Mouse (Mus musculus) kidney, embryonic 16.5 days (tissue): ENCODE measurements at regions not wholly inside any gene's neighbourhood (a gene's known extent, or its start where the extent isn't known, plus 50 kb on each side); places are given as distances from the start of the nearest gene placed in this dataset.
"Not testable (repeated sequence)": the region's sequence is repeated elsewhere in the genome, so short reads cannot be mapped to it uniquely, and the experiment has no call there.

Experiments used
- ATAC-seq: fragments of 200-750 bp; cut with Nextera tagmentation; 2 replicates; pipeline ENCODE4 v1.8.0; 2017; ENCODE audit warnings: moderate TSS enrichment; ENCODE audit not compliant: low FRiP score, low TSS enrichment
- H3K27ac ChIP-seq: fragments of 300-500 bp; sonication (generic); 2 replicates; pipeline ENCODE4 v1.5.1; 2014; ENCODE audit warnings: low read length
- H3K27me3 ChIP-seq: fragments of 300-500 bp; sonication (generic); 2 replicates; pipeline ENCODE4 v1.6.1; 2014; ENCODE audit warnings: low read length, control low read depth, mixed read lengths; ENCODE audit not compliant: insufficient read depth
- H3K36me3 ChIP-seq: fragments of 300-500 bp; sonication (generic); 2 replicates; pipeline ENCODE4 v1.6.1; 2014; ENCODE audit warnings: low read length, control low read depth, mixed read lengths; ENCODE audit not compliant: insufficient read depth
- H3K4me1 ChIP-seq: fragments of 300-500 bp; sonication (generic); 2 replicates; pipeline ENCODE4 v1.6.1; 2014; ENCODE audit warnings: low read length, control low read depth, mixed read lengths; ENCODE audit not compliant: insufficient read depth
- H3K4me2 ChIP-seq: fragments of 300-500 bp; sonication (generic); replicated peaks from 2 replicates; pipeline ENCODE4 v1.6.1; 2014; ENCODE audit warnings: low read depth, low read length
- H3K4me3 ChIP-seq: fragments of 300-500 bp; sonication (generic); 2 replicates; pipeline ENCODE4 v1.5.1; 2014; ENCODE audit warnings: mild to moderate bottlenecking, low read length
- H3K9ac ChIP-seq: fragments of 300-500 bp; sonication (generic); replicated peaks from 2 replicates; pipeline ENCODE4 v1.6.1; 2014; ENCODE audit warnings: low read length
- H3K9me3 ChIP-seq: fragments of 300-500 bp; sonication (generic); 2 replicates; pipeline ENCODE4 v1.6.1; 2016; ENCODE audit warnings: low read length, control low read depth
- WGBS: fragments of 180-500 bp; shearing (Covaris S2); extraction: QIAGEN DNeasy Blood & Tissue Kit; methylation state at CpG from one replicate; pipeline ENCODE4 v1.1.7; 2014; 5-methylcytosine and 5-hydroxymethylcytosine counted together

DNA sequence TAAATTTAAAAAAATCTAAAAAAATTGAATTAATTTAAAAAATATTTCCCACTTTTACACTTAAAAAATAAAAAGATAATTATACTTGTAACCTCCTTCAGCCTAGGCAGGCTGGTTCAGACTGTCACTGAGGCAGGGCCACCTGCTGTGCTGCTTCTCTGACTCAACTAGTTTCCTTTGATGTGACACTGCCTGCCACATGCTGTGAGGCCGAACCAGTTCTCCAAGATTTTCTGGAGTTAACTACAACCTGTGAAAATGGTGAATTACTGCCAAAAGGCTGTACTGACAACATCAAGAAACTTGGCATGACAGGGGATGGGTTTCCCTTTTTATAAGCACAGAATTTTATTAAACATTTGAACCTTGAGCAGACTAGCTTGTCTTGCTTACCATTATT, 143.6 kb upstream of the Cadps start:
- H3K4me3 ChIP-seq, result no peak overlapping the region
- no peaks in the 10 kb centered on the region for H3K9me3 ChIP-seq
- no peak for ATAC-seq
- H3K9ac ChIP-seq, result no peak overlapping the region
- no peaks in the 10 kb centered on the region for H3K4me1 ChIP-seq
- H3K36me3 ChIP-seq, result no peaks in the 10 kb centered on the region
- H3K27me3 ChIP-seq, result no peaks in the 10 kb centered on the region
- 15% methylated on average over 1 of the region's 1 CpGs for WGBS
- no peak overlapping the region for H3K27ac ChIP-seq
- no peak overlapping the region for H3K4me2 ChIP-seq

DNA sequence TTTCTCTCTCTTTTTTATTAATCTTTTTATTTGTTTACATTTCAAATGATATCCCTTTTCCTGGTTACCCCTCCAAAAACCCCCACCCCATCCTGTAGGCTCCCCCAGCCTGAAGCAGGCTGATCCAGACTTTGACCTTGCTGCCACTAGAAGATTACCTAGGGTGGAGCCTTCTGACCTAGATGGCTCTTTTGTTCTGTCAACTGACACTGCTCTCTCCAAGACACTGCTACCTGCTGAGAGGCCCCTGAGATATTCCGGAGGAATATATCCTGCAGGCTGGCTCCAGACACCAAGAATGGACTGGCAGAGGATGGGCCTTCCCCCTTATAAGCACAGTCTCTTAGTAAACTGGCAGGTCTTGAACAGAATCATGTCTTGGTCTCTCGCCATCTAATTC, 135.0 kb upstream of the Cadps start:
- not testable (repeated sequence) for H3K27ac ChIP-seq, H3K4me2 ChIP-seq, H3K9me3 ChIP-seq, H3K36me3 ChIP-seq, H3K4me1 ChIP-seq, ATAC-seq, H3K9ac ChIP-seq, H3K27me3 ChIP-seq, H3K4me3 ChIP-seq
- WGBS, result 80% methylated on average over 2 of the region's 2 CpGs

DNA sequence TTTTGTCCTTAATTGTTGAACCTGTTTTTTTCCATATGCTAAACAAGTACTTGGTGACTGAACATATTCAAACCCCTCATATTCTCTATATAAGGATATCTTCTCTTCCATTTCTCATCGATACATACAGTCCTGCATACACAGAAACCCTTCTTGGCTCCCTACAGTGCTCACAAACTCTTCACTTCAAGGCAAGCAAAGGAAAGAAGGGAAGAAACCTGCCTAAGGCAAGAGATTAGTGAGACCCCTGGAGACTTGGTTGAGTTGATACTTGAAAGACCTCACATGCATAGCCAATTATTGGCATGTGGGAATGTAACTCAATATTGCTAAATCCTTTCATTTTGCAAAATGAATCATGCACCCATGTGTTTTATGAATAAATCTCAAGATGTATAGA, 128.0 kb upstream of the Cadps start:
- no peak overlapping the region for H3K27ac ChIP-seq
- H3K9me3 ChIP-seq, result no peaks in the 10 kb centered on the region
- H3K4me3 ChIP-seq, result no peak overlapping the region
- no peaks in the 10 kb centered on the region for H3K27me3 ChIP-seq
- no peaks in the 10 kb centered on the region for H3K36me3 ChIP-seq
- ATAC-seq, result no peak
- H3K4me2 ChIP-seq, result no peak overlapping the region
- WGBS, result 88% methylated on average over 1 of the region's 1 CpGs
- H3K4me1 ChIP-seq, result no peaks in the 10 kb centered on the region
- no peak overlapping the region for H3K9ac ChIP-seq

DNA sequence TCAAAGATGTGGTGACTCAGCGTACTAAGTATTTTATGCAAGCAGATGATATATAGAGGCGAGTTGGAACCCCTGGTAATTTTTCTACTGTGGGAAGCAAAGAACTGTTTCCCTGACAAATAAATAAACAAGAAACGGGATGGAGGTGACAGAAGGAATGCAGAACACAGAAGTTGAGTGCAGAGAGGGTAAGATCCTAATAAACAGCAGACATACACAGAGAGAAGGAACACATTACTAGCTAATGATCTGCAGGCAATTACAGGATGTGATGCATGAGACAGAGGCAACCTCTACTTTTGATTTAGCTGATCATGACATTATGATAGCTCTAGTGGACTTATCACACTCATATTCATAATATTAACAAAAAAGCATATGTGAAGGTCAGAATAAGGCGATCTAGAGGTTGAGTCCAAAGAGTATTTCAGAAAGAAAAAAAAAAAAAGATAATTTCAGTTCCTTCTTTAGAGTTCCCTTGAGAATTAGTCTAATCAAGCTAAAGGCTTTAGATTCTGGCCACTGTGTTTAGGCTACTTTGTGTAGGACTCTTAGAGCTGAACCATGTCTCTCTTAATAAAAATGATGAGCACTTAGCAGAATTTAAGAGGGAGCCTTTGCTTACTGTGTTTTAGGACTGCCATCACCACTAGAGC, 115.9 kb upstream of the Cadps start:
- H3K27ac ChIP-seq, result no peak overlapping the region
- H3K27me3 ChIP-seq, result no peaks in the 10 kb centered on the region
- ATAC-seq, result peak; percentile 70
- no peaks in the 10 kb centered on the region for H3K36me3 ChIP-seq
- H3K9ac ChIP-seq, result no peak overlapping the region
- H3K4me3 ChIP-seq, result no peak overlapping the region
- 66% methylated on average over 4 of the region's 4 CpGs for WGBS
- no peak overlapping the region for H3K4me2 ChIP-seq
- no peaks in the 10 kb centered on the region for H3K4me1 ChIP-seq
- H3K9me3 ChIP-seq, result no peaks in the 10 kb centered on the region

DNA sequence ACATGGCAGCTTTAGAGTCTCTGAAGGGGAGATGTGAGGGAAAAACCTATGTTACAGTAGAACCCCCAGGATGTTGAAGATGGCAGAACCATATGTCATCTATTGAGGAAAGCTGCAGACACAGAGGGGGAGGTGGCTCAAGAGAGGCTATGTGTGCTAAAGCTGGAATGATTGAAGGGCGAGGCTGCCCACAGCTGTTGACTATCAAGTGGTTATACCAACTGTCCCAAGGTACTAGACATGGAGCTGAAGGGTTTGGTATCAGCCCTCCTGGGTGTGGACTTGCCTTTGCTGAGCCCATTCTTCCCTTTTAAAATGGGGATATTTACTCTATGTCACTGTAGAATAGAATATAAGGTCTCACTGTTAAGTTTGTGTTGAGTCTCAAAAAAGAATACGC, 113.5 kb upstream of the Cadps start:
- H3K9ac ChIP-seq, result no peak overlapping the region
- no peaks in the 10 kb centered on the region for H3K36me3 ChIP-seq
- H3K4me1 ChIP-seq, result no peaks in the 10 kb centered on the region
- H3K9me3 ChIP-seq, result no peaks in the 10 kb centered on the region
- H3K4me3 ChIP-seq, result no peak overlapping the region
- 90% methylated on average over 2 of the region's 2 CpGs for WGBS
- H3K27me3 ChIP-seq, result no peaks in the 10 kb centered on the region
- H3K27ac ChIP-seq, result no peak overlapping the region
- no peak for ATAC-seq
- no peak overlapping the region for H3K4me2 ChIP-seq

DNA sequence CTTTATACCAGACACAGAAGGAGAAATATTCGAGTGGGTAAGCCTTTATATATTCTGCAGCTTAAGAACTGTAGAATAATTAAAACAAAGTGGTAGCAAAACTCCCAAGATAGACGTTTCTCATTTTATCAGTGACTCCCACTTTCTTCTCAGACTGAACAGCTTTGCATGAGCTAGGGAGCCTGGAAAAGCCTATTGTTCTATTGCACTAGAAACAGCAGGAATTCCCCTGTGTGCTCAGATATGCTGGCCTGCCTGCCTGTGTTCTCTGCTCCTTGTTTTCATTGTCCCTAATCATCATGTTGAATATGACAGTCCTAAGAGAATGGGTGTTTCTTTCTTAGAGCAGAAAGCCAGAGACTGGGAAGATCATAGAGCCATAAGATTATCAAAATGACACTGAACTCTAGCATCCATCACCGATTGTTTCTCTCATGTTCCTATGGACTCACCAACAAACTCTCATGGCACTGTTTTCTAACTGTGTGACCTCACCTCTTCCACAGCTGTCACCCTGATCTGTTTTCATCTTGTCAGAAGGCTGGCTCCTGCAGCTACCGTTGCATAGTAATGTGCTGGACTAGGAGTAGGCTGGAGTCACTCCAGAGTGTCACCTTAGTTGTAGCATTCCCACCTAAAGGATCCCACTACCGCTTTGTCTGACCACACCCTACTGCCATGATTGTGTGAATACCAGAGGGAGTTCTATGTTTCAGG, 108.9 kb upstream of the Cadps start:
- no peaks in the 10 kb centered on the region for H3K36me3 ChIP-seq
- H3K27ac ChIP-seq, result no peak overlapping the region
- H3K9ac ChIP-seq, result no peak overlapping the region
- H3K4me1 ChIP-seq, result no peaks in the 10 kb centered on the region
- no peak for ATAC-seq
- no peak overlapping the region for H3K4me2 ChIP-seq
- 60% methylated on average over 5 of the region's 5 CpGs for WGBS
- H3K9me3 ChIP-seq, result no peaks in the 10 kb centered on the region
- no peaks in the 10 kb centered on the region for H3K27me3 ChIP-seq
- H3K4me3 ChIP-seq, result no peak overlapping the region

DNA sequence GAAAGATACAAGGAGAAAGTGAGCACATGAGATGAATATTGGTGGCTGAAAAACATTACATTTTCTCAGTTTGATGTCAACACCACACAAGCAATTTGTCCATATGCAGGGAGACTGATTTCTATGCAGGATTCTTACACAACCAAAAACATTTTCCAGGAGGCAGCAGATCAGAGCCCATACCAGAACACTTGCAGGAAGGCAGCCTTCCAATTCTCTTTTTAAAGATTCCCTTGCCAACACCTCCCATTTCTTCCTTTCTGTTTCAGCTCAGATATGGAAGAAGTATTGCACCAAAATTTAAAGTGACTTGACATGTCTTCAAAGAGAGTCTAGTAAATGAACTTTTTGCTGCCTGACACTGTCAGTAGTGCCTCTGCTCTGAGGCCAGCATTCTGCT, 100.7 kb upstream of the Cadps start:
- H3K36me3 ChIP-seq, result no peaks in the 10 kb centered on the region
- no peak for ATAC-seq
- H3K4me2 ChIP-seq, result no peak overlapping the region
- H3K4me3 ChIP-seq, result no peak overlapping the region
- no peaks in the 10 kb centered on the region for H3K9me3 ChIP-seq
- H3K27ac ChIP-seq, result no peak overlapping the region
- no peak overlapping the region for H3K9ac ChIP-seq
- no peaks in the 10 kb centered on the region for H3K4me1 ChIP-seq
- peaks cover 3% of the 10 kb centered on the region; the same call in 1 of the 2 replicates for H3K27me3 ChIP-seq

DNA sequence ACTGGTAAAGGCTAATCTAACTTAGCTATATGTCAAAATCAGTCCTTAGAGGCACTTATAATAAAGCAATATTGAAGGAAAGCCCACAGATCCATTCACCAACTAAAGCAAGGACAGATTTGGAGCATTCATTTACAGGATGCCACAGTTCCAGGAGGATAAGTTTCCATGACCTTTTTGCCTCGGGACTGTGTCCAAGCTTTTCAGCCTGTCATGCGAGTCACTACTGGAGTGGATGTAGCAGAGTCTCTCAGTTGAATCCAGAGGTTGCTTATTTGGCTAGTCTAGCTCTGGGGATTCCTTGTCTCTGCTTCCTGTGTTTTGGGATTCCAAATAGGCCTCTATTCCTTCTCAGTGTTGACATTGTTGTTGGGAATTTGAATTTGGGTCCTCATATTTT, 92.6 kb upstream of the Cadps start:
- H3K36me3 ChIP-seq, result no peaks in the 10 kb centered on the region
- WGBS, result 84% methylated on average over 2 of the region's 2 CpGs
- no peak overlapping the region for H3K9ac ChIP-seq
- no peak overlapping the region for H3K4me3 ChIP-seq
- no peaks in the 10 kb centered on the region for H3K27me3 ChIP-seq
- H3K4me1 ChIP-seq, result no peaks in the 10 kb centered on the region
- no peak overlapping the region for H3K27ac ChIP-seq
- H3K4me2 ChIP-seq, result no peak overlapping the region
- no peaks in the 10 kb centered on the region for H3K9me3 ChIP-seq
- no peak for ATAC-seq

DNA sequence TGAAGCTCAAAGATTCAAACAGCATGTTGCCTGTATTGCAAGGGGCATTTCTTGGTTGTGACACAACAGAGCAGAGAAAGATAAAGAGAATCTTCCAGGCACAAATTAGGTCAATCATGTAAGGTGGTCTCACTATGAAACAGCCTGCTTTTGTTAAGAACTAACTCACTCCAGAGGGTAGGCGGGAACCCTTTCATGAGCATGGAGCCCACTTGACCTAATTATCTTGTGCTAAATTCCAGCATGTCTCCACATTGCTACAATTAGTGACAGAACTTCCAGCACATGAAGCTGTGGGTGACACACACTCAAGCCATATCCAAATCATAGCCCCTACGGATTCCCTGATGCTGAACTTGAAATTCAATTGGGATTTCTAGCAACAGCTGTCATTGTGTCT, 91.1 kb upstream of the Cadps start:
- Histone ChIP-seq H3K4me1 (no peaks in the 10 kb centered on the region), H3K9me3 (no peaks in the 10 kb centered on the region), H3K27me3 (no peaks in the 10 kb centered on the region), H3K9ac (no peak overlapping the region), H3K36me3 (no peaks in the 10 kb centered on the region), H3K4me2 (no peak overlapping the region), H3K4me3 (no peak overlapping the region), H3K27ac (no peak overlapping the region)
- 87% methylated on average over 2 of the region's 2 CpGs for WGBS
- ATAC-seq, result no peak

DNA sequence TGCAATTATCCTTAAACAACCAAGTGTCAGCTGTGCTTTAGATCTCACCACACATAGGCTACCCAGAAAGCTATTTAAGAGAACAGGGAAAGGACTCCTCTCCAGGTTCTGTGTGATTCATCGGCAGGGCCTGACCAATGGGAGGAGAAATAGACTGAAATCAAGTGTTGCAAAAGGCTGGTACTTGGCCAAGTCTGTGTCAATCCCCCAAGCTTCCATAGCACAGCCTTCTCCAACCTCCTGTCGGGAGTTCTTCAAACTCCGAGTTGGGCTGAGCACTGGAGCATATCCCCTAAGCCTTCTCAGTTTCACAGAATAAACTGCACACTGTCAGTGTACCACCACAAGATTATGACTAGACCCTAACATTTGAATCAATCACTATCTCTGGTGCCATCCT, 90.5 kb upstream of the Cadps start:
- Histone ChIP-seq H3K27me3 (no peaks in the 10 kb centered on the region), H3K9ac (no peak overlapping the region), H3K36me3 (no peaks in the 10 kb centered on the region), H3K4me1 (no peaks in the 10 kb centered on the region), H3K27ac (no peak overlapping the region), H3K4me3 (no peak overlapping the region), H3K4me2 (no peak overlapping the region), H3K9me3 (no peaks in the 10 kb centered on the region)
- 0 out of 2 replicates have a peak, but pooled peaks have one; percentile 35 for ATAC-seq
- WGBS, result 38% methylated on average over 3 of the region's 3 CpGs
